Mouse (Mus musculus) cortical plate, adult 2 months (tissue): ENCODE measurements around the gene Fth1.

Experiments used
- CTCF ChIP-seq: fragments of 200-500 bp; IDR thresholded peaks from 2 replicates; pipeline ENCODE4 v1.5.1; 2011; ENCODE audit warnings: mild to moderate bottlenecking, control low read depth, low read length; ENCODE audit not compliant: insufficient read depth; ENCODE audit errors: extremely low read depth
- POLR2A ChIP-seq: fragments of 200-500 bp; IDR thresholded peaks from 2 replicates; pipeline ENCODE4 v1.6.1; 2011; ENCODE audit warnings: mild to moderate bottlenecking, low read length, control low read depth; ENCODE audit not compliant: insufficient read depth; ENCODE audit errors: extremely low read depth

DNA sequence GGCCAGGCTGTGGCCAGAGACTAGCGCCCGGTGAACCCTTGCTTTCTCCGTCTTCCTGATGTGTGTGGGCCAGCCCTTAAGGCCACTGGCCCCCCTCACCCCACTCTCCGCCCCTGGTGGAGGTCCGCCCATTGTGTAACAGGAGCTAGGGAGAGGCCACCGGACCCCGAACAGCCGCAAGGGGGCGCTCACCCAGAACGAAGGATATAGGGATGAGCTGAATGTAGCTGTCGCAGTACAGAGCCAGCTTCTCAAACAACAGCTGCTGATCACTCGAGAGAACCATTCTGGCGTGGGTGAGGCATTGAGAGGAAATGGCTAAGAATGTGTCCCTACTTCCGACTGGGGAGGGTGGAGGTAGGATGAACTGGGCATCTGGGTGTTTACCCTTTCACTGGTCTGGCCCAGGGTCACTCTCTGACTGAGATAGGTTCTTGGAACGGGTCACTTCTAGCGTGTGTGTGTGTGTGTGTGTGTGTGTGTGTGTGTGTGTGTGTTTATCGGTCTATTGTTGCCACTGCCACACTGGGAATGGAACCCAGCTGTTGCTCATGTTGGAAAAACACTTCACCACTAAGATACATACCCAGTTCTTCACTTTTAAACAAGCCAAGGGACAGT is 12.7 kb downstream of the Fth1 start:
- TF ChIP-seq CTCF = peak; percentile 41
- no peak for TF ChIP-seq POLR2A
